Mouse (Mus musculus) urinary bladder, postnatal 36 days (tissue): ENCODE measurements around the gene Vat1l.
A peak's percentile ranks its signal among the peaks of the same experiment; 100 is the strongest.

Experiments
- DNase-seq, 2 experiments: peaks; one replicate each; pipeline ENCODE4 v3.0.0; 2022; ENCODE audit warnings: low spot score in 2 of 2, mixed read lengths in 1 of 2

Gene Vat1l

DNA sequence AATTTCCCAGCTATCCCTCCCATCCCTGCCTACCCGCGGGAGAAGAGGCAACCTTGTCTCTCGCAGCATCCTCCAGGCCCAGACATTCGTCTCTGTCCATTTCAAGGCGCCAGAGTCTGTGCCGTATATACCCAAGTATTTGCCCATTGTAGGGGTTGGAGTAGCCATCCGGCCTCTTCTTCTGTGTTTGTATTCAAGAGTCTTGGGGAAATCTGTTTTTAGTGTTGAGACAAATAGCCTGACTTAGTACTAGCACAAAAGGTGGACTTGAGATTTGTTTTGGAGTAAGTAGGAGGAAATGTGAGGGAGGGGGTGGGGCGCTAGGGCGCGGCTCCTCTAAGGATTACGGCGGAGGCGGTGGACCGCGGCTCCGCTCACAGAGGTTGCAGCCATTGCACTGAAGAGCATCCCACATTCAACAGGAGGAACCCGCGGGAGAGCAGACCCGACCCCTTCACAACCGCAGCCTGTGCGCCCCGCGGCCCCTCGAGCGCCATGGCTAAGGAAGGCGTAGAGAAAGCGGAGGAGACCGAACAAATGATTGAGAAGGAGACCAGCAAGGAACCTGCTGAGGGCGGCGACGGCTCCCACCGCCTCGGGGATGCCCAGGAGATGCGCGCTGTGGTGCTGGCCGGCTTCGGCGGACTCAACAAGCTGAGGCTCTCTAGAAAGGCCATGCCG is at the start of gene Vat1l:
Gene Vat1l (plus strand): TSS at position 392 of the 681 bp plus-strand sequence.
- DNase-seq, result no peak

- DNase-seq, result no peak
Observed at GRCm38 (mm10) chr8:114158586-114158985, 46.8 kb upstream of the Vat1l start.

- peak in 1 of 2 experiments; percentile 11 for DNase-seq
Observed at GRCm38 (mm10) chr8:114159666-114160065, 45.7 kb upstream of the Vat1l start.

GRCm38 (mm10) chr8:114163871-114164270 is 41.5 kb upstream of the Vat1l start:
- no peak for DNase-seq

DNA sequence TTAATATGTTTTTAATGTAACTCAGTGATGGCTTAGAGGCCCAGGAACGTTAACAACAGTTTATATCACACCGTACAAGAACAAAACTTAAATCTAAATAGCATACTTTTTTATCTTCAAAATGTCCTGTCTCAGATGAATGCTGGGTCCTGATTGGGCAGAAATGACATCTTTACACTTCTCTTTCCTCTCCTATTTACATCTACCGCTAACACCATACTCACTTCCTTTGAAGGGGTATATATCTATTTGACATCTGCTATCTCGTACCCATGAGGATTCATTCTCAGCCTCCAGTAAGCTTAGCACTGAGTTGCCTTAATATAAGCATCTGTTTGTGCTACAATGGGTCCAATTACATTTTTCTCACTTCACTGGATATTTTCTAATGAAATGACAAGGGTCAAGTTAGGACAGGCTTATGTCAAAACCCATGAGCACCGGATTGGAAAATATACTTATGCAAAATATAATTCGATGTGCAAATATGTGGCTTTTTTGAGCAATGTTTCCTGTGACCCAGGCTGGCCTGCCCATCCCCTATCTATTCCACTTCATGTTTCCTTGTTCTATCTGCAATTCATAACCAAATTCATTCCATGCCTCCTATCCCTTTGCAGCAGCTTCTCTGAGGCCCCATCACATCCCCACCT is 40.8 kb upstream of the Vat1l start:
- no peak for DNase-seq

DNA sequence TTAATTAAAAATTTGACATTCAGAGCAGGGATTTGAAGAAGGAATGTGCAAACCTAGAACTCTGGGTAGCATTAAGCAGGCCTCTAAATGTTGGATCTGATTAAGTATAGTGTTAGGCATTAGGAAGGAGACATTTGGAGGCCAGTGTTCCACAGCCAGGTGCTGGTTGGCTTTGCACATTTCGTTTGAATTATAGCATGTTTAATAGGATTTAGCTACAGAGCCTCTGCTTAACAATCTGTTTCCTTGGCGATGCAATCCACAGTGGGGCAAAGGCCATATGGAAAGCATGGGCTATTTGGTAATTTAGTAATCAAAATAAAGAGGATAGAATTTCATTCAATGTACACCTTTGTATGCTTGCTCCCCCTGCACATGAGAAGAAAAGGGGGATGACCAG is 39.7 kb upstream of the Vat1l start:
- no peak for DNase-seq

DNA sequence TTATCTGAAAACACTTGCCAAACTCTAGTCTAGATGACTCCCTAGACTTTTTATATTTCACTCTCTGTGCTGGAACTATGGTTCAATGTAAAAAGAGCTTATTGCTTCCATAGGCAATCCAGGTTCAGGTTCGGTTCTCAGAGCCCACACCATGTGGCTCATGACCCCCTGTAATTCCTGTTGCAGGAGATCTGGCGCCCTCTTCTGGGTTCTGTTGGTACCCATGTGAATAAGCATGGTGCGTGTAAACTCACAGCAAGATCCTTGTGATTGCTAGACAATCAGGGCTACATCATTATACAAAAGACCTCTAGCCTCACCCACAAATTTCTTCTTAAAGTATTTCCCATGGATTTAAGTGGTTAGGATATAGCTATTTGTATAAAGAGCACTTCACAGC is 28.7 kb upstream of the Vat1l start:
- no peak for DNase-seq

DNA sequence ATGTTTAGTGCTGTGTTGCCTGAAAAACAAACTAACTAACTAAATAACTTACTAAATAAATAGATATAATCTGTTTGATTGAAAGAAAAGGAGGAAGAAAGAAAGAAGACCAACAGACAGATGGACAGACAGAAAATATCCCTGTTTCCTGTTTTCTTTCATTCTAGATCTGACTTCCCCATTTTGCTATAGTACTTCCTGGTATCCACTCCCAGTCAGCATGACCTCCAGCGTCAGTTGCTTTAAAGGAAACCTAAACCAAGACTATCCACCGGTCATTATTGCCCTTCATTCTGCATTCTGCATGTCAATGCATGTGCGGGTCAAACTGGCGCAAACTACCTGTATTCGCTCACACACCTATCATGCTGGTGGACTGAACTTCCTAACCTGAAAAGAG is 12.1 kb upstream of the Vat1l start:
- no peak for DNase-seq

GRCm38 (mm10) chr8:114198990-114199389 is 6.4 kb upstream of the Vat1l start:
- DNase-seq, result no peak

DNA sequence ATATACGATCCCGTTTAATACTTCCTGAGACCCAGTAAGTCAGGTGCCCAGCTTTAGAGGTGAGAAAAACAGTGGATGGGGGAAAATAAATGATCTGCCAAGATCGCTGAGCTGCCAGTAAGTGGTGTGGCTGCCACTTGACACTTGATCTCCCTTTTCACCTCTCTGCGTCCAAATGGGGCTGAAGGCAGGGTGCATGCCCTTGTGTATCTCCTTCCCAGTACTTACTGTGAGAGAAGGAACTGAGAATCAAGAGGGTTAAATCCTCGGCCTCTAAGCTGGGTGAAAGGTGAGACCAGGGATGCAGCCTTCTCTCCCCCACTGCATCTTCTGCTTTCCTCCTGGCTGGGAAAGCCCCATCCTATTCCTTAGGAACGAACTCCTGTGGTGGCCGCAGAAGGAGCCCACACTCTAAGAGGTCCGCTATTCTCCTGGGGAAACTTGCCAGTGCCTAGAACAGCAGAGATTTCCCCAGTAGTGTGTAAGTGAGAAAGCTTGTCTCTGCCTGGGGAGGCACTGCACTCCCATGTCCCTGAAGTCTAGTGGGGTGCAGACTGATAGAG is 1.1 kb downstream of the Vat1l start:
- DNase-seq, result no peak

DNA sequence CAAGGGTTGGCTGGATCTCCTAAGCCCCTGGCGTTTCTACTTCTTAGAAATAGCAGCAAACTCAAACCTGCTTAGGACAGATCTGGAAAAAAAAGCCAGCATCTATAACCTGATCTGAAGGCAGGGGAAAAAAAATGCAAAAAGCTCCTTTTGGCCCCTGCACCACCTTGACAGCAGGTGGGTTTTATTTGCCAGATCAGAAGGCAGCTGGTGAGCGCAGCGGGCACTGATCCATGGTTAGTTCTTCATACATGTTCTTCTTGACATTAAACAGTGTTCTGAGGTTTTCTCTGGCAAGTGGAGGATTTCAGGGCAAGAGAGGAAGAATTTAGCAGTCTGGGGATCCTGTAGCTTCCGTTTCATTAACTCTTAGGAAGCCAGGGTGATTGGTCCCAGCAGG is 1.6 kb downstream of the Vat1l start:
- no peak for DNase-seq

DNA sequence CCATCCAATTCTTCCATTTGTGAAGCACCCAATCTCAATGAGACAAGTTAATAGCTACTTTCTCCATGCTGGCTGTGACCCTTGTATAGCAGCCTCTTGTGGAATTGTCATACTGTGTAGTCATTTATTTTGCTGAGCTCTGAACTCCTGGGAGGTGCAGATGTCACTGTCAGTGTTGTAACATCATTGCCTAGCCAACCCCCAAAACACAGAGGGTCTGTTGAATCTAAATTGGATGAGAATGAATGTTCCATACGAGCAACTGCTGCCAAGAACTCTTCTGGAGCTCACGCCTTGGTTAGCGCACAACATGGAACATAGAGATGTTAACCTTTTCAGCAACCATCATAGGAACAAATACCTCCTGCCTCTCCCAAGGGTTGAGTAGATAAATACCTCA is 15.4 kb downstream of the Vat1l start:
- DNase-seq, result no peak

DNA sequence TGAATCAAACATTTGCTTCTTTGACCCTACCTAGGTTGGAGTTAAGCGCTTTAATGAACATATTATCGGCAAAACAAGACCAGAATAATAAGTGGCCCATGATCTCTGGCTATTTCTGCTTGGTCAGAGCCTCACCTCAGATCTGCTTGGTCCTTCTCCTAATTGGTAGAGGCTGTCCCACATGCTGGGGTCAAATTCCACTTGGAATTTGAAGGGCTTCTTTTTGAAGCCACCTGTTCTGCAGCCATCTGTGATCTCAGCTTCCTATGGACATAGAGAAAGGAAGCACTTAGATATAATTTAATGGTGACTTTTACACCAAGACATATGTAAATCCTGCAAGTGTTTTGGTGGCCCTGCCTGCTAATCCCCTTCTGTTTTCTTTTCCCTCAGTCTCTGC is 16.6 kb downstream of the Vat1l start:
- no peak for DNase-seq

GRCm38 (mm10) chr8:114224001-114224400 is 18.6 kb downstream of the Vat1l start:
- DNase-seq, result no peak

- DNase-seq, result no peak
Observed at GRCm38 (mm10) chr8:114251321-114252065, 46.1 kb downstream of the Vat1l start.

- no peak for DNase-seq
Observed at GRCm38 (mm10) chr8:114258685-114259084, 53.3 kb downstream of the Vat1l start.

- no peak for DNase-seq
Observed at GRCm38 (mm10) chr8:114259713-114260355, 54.4 kb downstream of the Vat1l start.

DNA sequence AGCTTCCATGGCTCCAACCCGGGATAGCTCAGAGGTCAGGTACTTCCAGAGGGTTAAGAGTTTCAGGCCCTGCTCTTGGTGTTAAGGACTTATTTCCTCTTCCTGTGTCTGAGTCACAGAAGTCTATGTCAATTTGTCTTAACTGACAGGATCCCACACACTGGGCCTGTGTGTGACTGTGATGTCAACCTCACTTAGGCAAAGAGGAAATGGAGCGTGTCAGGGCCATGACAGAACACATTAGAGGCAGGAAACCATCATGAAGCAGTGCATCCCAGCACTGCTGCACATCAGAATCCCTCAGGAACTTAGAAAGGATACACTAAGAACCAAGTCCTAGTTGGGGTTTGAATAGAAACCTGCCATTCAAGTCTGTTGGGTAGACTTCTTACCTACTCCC is 56.9 kb downstream of the Vat1l start:
- DNase-seq, result no peak

GRCm38 (mm10) chr8:114274558-114274957 is 69.1 kb downstream of the Vat1l start:
- DNase-seq, result no peak

DNA sequence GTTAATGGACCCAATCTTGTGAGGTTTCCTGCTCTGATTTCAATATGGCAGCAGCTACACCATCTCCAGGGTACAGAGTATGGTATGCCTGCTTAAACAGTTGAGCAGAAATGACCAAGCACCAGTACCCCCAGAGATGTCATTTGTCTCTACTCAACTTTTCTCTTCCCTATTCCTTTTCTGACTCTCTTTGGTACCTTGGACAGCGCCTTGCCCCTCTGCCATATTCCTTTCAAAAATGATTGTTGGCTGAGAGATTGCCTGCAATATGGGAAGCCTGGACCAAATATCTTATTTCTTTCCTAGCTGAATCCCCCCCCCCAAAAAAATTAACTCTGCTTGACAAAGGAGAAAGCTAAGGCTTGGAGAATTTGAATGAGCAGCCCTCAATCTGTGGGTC is 75.7 kb downstream of the Vat1l start:
- no peak for DNase-seq

GRCm38 (mm10) chr8:114294889-114295748 is 89.7 kb downstream of the Vat1l start:
- no peak for DNase-seq
